ENCODE assay signal across 8 mouse cellular contexts in the genomic region with DNA sequence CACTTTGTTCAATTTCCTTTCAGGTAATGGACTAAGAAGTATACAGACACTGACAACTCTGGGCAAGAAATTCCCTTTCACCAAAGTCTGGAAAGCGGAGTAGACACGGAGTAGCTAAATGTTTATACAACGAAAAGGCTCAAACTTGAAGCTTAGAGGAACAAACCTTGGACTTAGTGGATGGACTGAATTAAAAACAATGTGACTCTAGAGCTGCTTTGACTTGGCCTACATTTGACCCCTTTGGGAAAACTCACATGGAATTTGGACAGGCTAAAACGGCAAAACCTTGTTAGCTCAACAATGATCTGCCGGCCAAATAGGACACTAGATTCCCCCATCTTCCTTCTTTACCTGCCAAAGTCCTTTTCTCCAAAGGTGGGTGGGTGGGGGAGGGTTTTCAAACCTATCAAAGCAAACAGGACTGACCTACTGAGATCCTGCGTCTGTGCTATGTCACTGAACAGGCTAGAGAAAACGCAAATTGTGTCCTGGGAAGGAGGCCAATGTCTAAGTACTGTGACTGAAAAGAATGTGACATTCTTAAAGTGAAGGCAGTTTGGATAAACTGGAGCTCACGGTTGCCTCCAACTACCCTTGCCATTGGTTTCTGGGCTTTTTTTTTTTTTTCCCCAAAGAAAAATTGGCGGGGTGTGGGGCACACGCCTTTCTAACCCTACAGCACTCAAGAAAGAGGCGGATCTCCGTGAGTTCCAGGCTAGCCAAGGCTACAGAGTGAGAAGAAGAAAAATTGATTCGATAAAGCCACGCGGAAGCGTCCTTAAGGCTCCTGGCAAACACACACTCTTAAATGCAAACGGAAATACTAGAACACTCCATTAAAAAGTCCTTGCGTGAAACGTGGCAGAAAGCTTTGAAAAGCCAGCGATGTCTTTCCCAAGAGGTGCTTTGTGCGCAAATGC. TPM values are rescaled to one million over a fixed set of nuclear protein-coding genes. Genes with fewer than 3 reads are reported as not detected.
DNase-seq lines count a peak whose midpoint lies in the region; ATAC-seq and TF ChIP-seq lines count a peak whose summit lies in the region.

No protein-coding gene starts in this region.

- peak overlapping the region; percentile 83 for H3K9ac ChIP-seq in kidney, postnatal 0 days (ENCODE audit: low read depth, low read length)

- TF ChIP-seq CTCF in kidney, postnatal 0 days (IDR thresholded peaks at IDR 0.05; ENCODE audit: low read depth): no peak

- peaks cover 31% of the 10 kb centered on the region for H3K4me1 ChIP-seq in heart, embryonic 10.5 days
- H3K4me1 ChIP-seq in kidney, postnatal 0 days (replicated peaks; ENCODE audit: insufficient read depth, low read length): peaks cover 11% of the 10 kb centered on the region

- no peak for ATAC-seq in kidney, postnatal 0 days (replicated peaks; ENCODE audit: low FRiP score, low read depth)

- peak overlapping the region; percentile 90 for H3K4me2 ChIP-seq in kidney, postnatal 0 days (ENCODE audit: low read length)

- DNase-seq in 3T3-L1 (ENCODE audit: low read depth, low spot score) (peak; percentile 52), MN1 (ENCODE audit: low spot score) (peak; percentile 40)
- DNase-seq in heart, embryonic 10.5 days (ENCODE audit: low spot score): no peak
- peak; percentile 80 for DNase-seq in kidney, postnatal 0 days (ENCODE audit: low spot score)
- DNase-seq in lung, postnatal 4 days: peak; percentile 39 to 65
- no peak for DNase-seq in natural killer cell, adult 2 months (ENCODE audit: low spot score in 2 of 2)
- no peak for DNase-seq in adrenal gland, adult 18-20 months (ENCODE audit: low spot score in 2 of 2)
- no peak for DNase-seq in T-cell, adult 2 months (ENCODE audit: low spot score)

- peak overlapping the region; percentile 89 for H3K4me3 ChIP-seq in heart, embryonic 10.5 days
- H3K4me3 ChIP-seq in kidney, postnatal 0 days (replicated peaks; ENCODE audit: low read depth, low read length): peak overlapping the region; percentile 79

- H3K9me3 ChIP-seq in heart, embryonic 10.5 days: no peaks in the 10 kb centered on the region
- H3K9me3 ChIP-seq in kidney, postnatal 0 days (replicated peaks; ENCODE audit: low read length): no peaks in the 10 kb centered on the region

- peak overlapping the region; percentile 94 for H3K27ac ChIP-seq in heart, embryonic 10.5 days
- H3K27ac ChIP-seq in kidney, postnatal 0 days: peak overlapping the region; percentile 88

- H3K27me3 ChIP-seq in heart, embryonic 10.5 days (ENCODE audit: insufficient read depth, poor library complexity, severe bottlenecking): no peaks in the 10 kb centered on the region
- H3K27me3 ChIP-seq in kidney, postnatal 0 days (ENCODE audit: insufficient read depth, low read length): no peaks in the 10 kb centered on the region

- H3K36me3 ChIP-seq in heart, embryonic 10.5 days: peaks cover 9% of the 10 kb centered on the region
- no peaks in the 10 kb centered on the region for H3K36me3 ChIP-seq in kidney, postnatal 0 days (ENCODE audit: insufficient read depth, low read length)

- WGBS in heart, embryonic 10.5 days: 14% methylated on average over 21 of the region's 21 CpGs
- WGBS in kidney, postnatal 0 days: 13% methylated on average over 21 of the region's 21 CpGs

RNA-seq across cellular contexts. Expression of a gene that starts 1.0 kb away (rescaled TPM):
- 7.7 and 10.0 TPM in 2 replicates for polyA plus RNA-seq in heart, embryonic 10.5 days (2016; fragmentation: Nextera tagmentation; extraction: Ambion mirVana)
- polyA plus RNA-seq in kidney, postnatal 0 days (2015; fragmentation: Nextera tagmentation; extraction: Ambion mirVana): 11.8 and 12.4 TPM in 2 replicates
- total RNA-seq in adrenal gland, adult 18-20 months (2021): 10 to 100 TPM; 10.2 to 11.5 TPM

RNA-seq across cellular contexts. Expression of a gene that starts 1.5 kb away (rescaled TPM):
- polyA plus RNA-seq in heart, embryonic 10.5 days (2016; fragmentation: Nextera tagmentation; extraction: Ambion mirVana): 114 and 129 TPM in 2 replicates
- 161 TPM in 2 replicates for polyA plus RNA-seq in kidney, postnatal 0 days (2015; fragmentation: Nextera tagmentation; extraction: Ambion mirVana)
- 100 to 1,000 TPM; 128 to 132 TPM for total RNA-seq in adrenal gland, adult 18-20 months (2021)

Comparison
In these comparisons a context has a peak if more than half of its experiments do, and no peak if none do; other contexts are left out.
1. DNase-seq: peak in 3T3-L1 (single experiment), MN1 (single experiment), kidney, postnatal 0 days (single experiment) and lung, postnatal 4 days (2 of 2); none in heart, embryonic 10.5 days (single experiment), natural killer cell, adult 2 months (0 of 2), adrenal gland, adult 18-20 months (0 of 2) and T-cell, adult 2 months (single experiment).